Mouse (Mus musculus): ENCODE measurements around the gene Sprtn. TPM values are rescaled to one million over a fixed set of nuclear protein-coding genes. Genes with fewer than 3 reads are reported as not detected.

Gene Sprtn
- polyA plus RNA-seq, 1 experiment from 2014 or later: 6.9 TPM

DNA sequence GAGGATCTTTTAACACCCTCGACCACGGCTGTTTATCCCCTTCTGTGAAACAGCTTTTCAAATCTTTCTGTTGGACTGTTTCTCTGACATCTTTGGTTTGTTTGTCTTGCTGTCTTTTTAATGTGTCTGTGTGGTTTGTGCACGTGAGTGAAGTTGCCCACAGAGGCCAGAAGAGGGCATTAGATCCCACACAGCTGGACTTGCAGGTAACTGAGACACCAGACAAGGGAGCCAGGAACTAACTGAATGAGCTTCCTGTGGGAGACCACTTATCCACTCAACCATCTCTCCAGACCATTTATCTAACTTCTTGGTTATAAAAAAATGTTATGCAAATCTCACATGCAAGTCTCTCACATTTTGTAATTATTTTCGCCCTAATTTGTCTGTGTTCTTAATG lies 33.0 kb downstream of the Sprtn start:
- Histone ChIP-seq H3K4me1 (ENCODE audit: insufficient read depth, low read depth, low read length) (no peaks in the 10 kb centered on the region), H3K9ac (replicated peaks; ENCODE audit: low read depth) (no peak overlapping the region), H3K27ac (ENCODE audit: low read length) (no peak overlapping the region), H3K27me3 (replicated peaks; ENCODE audit: insufficient read depth, low read length) (no peaks in the 10 kb centered on the region), H3K4me2 (replicated peaks; ENCODE audit: low read depth, low read length) (no peak overlapping the region), H3K9me3 (ENCODE audit: low read length) (no peaks in the 10 kb centered on the region), H3K36me3 (ENCODE audit: insufficient read depth, low read length) (no peaks in the 10 kb centered on the region), H3K4me3 (ENCODE audit: low read depth, low read length) (no peak overlapping the region)
- DNase-seq (ENCODE audit: low spot score) (no peak), ATAC-seq (no peak)
- 82% methylated on average over 4 of the region's 4 CpGs for WGBS
- TF ChIP-seq CTCF (IDR thresholded peaks at IDR 0.05): peak; percentile 23; the same call in 1 of the 2 replicates
- TF ChIP-seq EP300 (IDR thresholded peaks at IDR 0.05): no peak

DNA sequence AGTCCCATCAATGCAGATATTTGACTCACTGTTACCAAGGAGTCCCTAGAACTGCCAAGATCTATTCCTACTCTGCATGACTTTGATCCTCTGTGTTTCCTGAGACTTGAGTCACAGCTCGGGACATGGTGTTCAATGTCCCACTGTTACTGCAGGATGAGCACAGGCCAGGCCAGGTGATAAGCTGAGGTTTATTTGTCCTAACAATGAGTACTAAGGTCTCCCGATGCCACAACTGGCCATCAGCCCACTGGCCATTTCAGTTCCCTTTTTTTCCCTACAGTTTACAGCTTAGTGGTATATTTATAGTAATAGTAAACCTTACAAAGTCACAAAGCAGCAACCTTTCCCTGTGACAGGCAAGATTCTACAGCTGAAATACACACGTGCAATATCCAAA lies 34.7 kb downstream of the Sprtn start:
- 62% methylated on average over 3 of the region's 3 CpGs for WGBS
- DNase-seq (ENCODE audit: low spot score) (no peak), ATAC-seq (no peak)
- no peaks in the 10 kb centered on the region for H3K4me1 ChIP-seq (ENCODE audit: insufficient read depth, low read depth, low read length)
- H3K27me3 ChIP-seq (replicated peaks; ENCODE audit: insufficient read depth, low read length): no peaks in the 10 kb centered on the region
- H3K9me3 ChIP-seq (ENCODE audit: low read length): no peaks in the 10 kb centered on the region
- no peak overlapping the region for H3K9ac ChIP-seq (replicated peaks; ENCODE audit: low read depth)
- H3K27ac ChIP-seq (ENCODE audit: low read length): no peak overlapping the region
- TF ChIP-seq CTCF (IDR thresholded peaks at IDR 0.05) (no peak), EP300 (IDR thresholded peaks at IDR 0.05) (no peak)
- H3K4me3 ChIP-seq (ENCODE audit: low read depth, low read length): no peak overlapping the region
- H3K36me3 ChIP-seq (ENCODE audit: insufficient read depth, low read length): no peaks in the 10 kb centered on the region
- no peak overlapping the region for H3K4me2 ChIP-seq (replicated peaks; ENCODE audit: low read depth, low read length)

DNA sequence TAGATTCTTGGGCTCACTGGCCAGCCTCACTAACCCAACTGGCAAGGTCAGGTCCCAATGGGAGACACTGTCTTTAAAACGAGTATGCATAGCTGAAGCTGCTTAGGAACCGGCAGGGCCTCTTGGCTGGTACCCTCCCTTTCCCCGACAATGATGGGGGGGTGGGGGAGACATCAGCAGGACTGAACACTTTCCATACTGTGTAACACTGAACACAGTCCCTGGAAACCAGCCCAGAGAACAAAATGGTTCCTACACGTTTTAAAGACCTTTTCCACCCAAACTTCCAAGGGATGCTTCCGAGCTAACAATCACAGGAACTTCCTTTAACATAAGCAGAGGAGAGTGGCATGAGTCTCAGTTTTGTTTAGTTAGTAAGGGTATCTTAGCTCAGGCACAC lies 37.4 kb downstream of the Sprtn start:
- DNase-seq (ENCODE audit: low spot score): no peak
- 63% methylated on average over 5 of the region's 5 CpGs for WGBS
- Histone ChIP-seq H3K36me3 (ENCODE audit: insufficient read depth, low read length) (no peaks in the 10 kb centered on the region; the same call in 1 of the 2 replicates), H3K27ac (ENCODE audit: low read length) (no peak overlapping the region), H3K4me2 (replicated peaks; ENCODE audit: low read depth, low read length) (no peak overlapping the region), H3K4me3 (ENCODE audit: low read depth, low read length) (no peak overlapping the region), H3K4me1 (ENCODE audit: insufficient read depth, low read depth, low read length) (no peaks in the 10 kb centered on the region), H3K9ac (replicated peaks; ENCODE audit: low read depth) (no peak overlapping the region), H3K27me3 (replicated peaks; ENCODE audit: insufficient read depth, low read length) (no peaks in the 10 kb centered on the region), H3K9me3 (ENCODE audit: low read length) (no peaks in the 10 kb centered on the region)
- no peak for ATAC-seq
- TF ChIP-seq EP300 (IDR thresholded peaks at IDR 0.05) (no peak), CTCF (IDR thresholded peaks at IDR 0.05) (no peak)

DNA sequence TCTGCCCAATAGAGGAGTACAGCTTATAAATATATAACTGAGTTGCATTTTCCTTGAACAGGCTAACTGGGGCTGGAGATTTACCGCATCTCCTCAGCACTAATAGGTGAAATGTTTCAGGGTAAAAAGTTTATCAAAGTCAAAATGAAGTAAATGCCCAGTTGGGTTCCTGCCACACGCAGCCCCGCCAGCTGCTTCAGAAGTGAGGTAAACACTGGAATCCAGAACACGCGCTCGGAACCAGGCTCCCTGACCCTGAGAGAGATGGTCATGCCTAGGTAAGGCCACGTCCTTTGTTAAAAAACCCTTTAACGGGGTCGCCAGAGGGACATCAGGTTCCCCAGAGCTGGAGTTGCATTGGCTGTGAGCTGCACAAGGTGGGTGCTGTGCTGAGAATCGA lies 39.0 kb downstream of the Sprtn start:
- ATAC-seq: no peak
- no peak for DNase-seq (ENCODE audit: low spot score)
- H3K4me2 ChIP-seq (replicated peaks; ENCODE audit: low read depth, low read length): no peak overlapping the region
- no peak overlapping the region for H3K9ac ChIP-seq (replicated peaks; ENCODE audit: low read depth)
- H3K27ac ChIP-seq (ENCODE audit: low read length): no peak overlapping the region
- H3K9me3 ChIP-seq (ENCODE audit: low read length): no peaks in the 10 kb centered on the region
- WGBS: 90% methylated on average over 10 of the region's 10 CpGs
- no peak overlapping the region for H3K4me3 ChIP-seq (ENCODE audit: low read depth, low read length)
- no peak for TF ChIP-seq EP300 (IDR thresholded peaks at IDR 0.05)
- no peak for TF ChIP-seq CTCF (IDR thresholded peaks at IDR 0.05)
- no peaks in the 10 kb centered on the region for H3K27me3 ChIP-seq (replicated peaks; ENCODE audit: insufficient read depth, low read length)
- peaks cover 8% of the 10 kb centered on the region for H3K36me3 ChIP-seq (ENCODE audit: insufficient read depth, low read length)
- no peaks in the 10 kb centered on the region for H3K4me1 ChIP-seq (ENCODE audit: insufficient read depth, low read depth, low read length)

DNA sequence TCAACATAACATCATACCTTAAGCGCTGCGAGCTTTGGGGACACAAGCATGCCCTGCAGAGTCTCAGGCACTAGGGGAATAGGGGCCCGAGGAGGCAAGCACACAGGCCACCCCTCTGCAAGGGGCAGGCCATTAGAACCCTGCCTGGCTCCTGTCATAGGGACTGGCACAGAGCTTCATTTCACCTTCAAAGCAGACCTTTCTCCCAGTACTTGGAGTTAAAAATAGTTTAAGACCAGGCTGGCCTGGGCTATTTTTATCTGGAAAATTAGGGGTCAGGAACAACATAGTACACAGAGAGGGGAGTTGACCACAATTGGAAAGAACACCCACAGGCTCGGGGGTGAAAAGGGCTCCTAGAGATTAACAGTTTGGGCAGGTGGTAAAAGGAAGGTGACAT lies 39.6 kb downstream of the Sprtn start:
- Histone ChIP-seq H3K9me3 (ENCODE audit: low read length) (no peaks in the 10 kb centered on the region), H3K9ac (replicated peaks; ENCODE audit: low read depth) (no peak overlapping the region), H3K27me3 (replicated peaks; ENCODE audit: insufficient read depth, low read length) (no peaks in the 10 kb centered on the region), H3K36me3 (ENCODE audit: insufficient read depth, low read length) (peaks cover 9% of the 10 kb centered on the region), H3K4me1 (ENCODE audit: insufficient read depth, low read depth, low read length) (no peaks in the 10 kb centered on the region), H3K27ac (ENCODE audit: low read length) (no peak overlapping the region), H3K4me2 (replicated peaks; ENCODE audit: low read depth, low read length) (no peak overlapping the region), H3K4me3 (ENCODE audit: low read depth, low read length) (no peak overlapping the region)
- no peak for TF ChIP-seq EP300 (IDR thresholded peaks at IDR 0.05)
- 86% methylated on average over 4 of the region's 4 CpGs for WGBS
- DNase-seq (ENCODE audit: low spot score) (no peak), ATAC-seq (no peak)

DNA sequence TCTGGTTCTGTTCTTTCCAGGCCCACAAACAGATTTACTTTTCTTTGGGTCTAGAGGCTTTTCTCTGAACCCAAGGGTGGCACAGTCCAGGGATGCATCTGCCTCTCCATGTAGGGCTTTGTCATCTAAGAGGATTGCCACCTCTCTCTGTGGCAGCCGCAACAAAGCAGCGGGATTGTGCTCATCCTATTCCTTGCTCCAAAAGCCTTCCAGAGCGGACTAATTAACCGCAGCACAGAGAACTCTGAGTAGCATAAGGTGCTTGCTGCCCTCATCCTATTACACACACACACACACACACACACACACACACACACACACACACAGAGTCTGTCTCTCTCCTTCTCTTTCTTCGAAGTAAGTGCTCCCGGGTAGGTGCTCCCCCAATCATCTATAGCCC lies 46.1 kb downstream of the Sprtn start:
- Histone ChIP-seq H3K9me3 (ENCODE audit: low read length) (no peaks in the 10 kb centered on the region), H3K9ac (replicated peaks; ENCODE audit: low read depth) (no peak overlapping the region), H3K27ac (ENCODE audit: low read length) (no peak overlapping the region), H3K4me2 (replicated peaks; ENCODE audit: low read depth, low read length) (no peak overlapping the region), H3K27me3 (replicated peaks; ENCODE audit: insufficient read depth, low read length) (no peaks in the 10 kb centered on the region), H3K4me3 (ENCODE audit: low read depth, low read length) (no peak overlapping the region), H3K36me3 (ENCODE audit: insufficient read depth, low read length) (peaks cover 9% of the 10 kb centered on the region), H3K4me1 (ENCODE audit: insufficient read depth, low read depth, low read length) (peaks cover 19% of the 10 kb centered on the region)
- DNase-seq (ENCODE audit: low spot score) (no peak), ATAC-seq (no peak)
- 91% methylated on average over 6 of the region's 6 CpGs for WGBS
- TF ChIP-seq CTCF (IDR thresholded peaks at IDR 0.05) (no peak), EP300 (IDR thresholded peaks at IDR 0.05) (no peak)

DNA sequence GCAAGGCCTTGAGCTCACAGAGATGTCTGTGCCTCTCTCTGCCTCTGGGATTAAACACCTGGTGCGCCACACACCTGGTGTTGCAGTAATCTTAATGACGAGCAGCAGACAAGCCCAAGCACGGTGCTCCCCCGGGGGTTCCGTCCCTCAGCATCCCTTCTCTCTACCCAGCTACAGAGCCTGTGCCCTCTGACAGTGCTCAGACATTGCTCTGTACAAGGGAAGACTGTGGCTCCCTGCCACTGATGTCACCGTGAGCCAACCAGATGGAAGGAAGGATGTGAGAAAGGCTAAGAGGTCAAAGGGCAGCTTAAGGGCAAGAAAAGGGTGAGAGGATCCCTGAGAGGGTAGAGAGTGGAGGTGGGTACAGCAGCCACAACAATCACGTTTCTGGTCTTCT lies 46.7 kb downstream of the Sprtn start:
- ATAC-seq (no peak), DNase-seq (ENCODE audit: low spot score) (no peak)
- H3K27ac ChIP-seq (ENCODE audit: low read length): no peak overlapping the region
- H3K9ac ChIP-seq (replicated peaks; ENCODE audit: low read depth): no peak overlapping the region
- no peak overlapping the region for H3K4me2 ChIP-seq (replicated peaks; ENCODE audit: low read depth, low read length)
- TF ChIP-seq EP300 (IDR thresholded peaks at IDR 0.05): no peak
- no peak for TF ChIP-seq CTCF (IDR thresholded peaks at IDR 0.05)
- no peak overlapping the region for H3K4me3 ChIP-seq (ENCODE audit: low read depth, low read length)
- 71% methylated on average over 7 of the region's 7 CpGs for WGBS
- peaks cover 9% of the 10 kb centered on the region; the same call in 1 of the 2 replicates for H3K36me3 ChIP-seq (ENCODE audit: insufficient read depth, low read length)
- H3K27me3 ChIP-seq (replicated peaks; ENCODE audit: insufficient read depth, low read length): no peaks in the 10 kb centered on the region
- no peaks in the 10 kb centered on the region for H3K9me3 ChIP-seq (ENCODE audit: low read length)
- peaks cover 19% of the 10 kb centered on the region for H3K4me1 ChIP-seq (ENCODE audit: insufficient read depth, low read depth, low read length)
